Mouse (Mus musculus) large intestine, adult 2 months (tissue): ENCODE results near the gene Il10. TPM values are rescaled to one million over a fixed set of nuclear protein-coding genes. Genes with fewer than 3 reads are reported as not detected.
A peak's percentile ranks its signal among the peaks of the same experiment; 100 is the strongest.
"Not testable (repeated sequence)": the region's sequence is repeated elsewhere in the genome, so short reads cannot be mapped to it uniquely, and the experiment has no call there.

Source experiments
- DNase-seq: peaks from one replicate; pipeline ENCODE4 v3.0.0-alpha.2; 2012; ENCODE audit warnings: low read depth, low spot score
- WGBS: fragments of 180-500 bp; shearing (Covaris S2); methylation state at CpG from one replicate; pipeline ENCODE4 v1.1.7; 2018; 5-methylcytosine and 5-hydroxymethylcytosine counted together
- polyA plus RNA-seq: library from polyadenylated mRNA; depleted of rRNA; stranded (reverse); fragments of >200 nt; gene quantifications from 2 replicates; pipeline ENCODE4 v1.2.3, GENCODE M21; 2012

Il10 gene
- polyA plus RNA-seq, 1 experiment: 0.14 TPM

GRCm38 (mm10) chr1:131015281-131015680 is 4.4 kb upstream of the Il10 start:
- 74% methylated on average over 6 of the region's 6 CpGs for WGBS
- no peak for DNase-seq

- 87% methylated on average over 7 of the region's 7 CpGs for WGBS
- DNase-seq: no peak
These were observed 3.8 kb upstream of the Il10 start for GRCm38 (mm10) chr1:131015879-131016278.

- WGBS: 56% methylated on average over 12 of the region's 12 CpGs
- no peak for DNase-seq
These were observed 1.0 kb downstream of the Il10 start for GRCm38 (mm10) chr1:131020425-131021310.

- no peak for DNase-seq
- whole genome bisulfite sequencing: 69% methylated on average over 9 of the region's 9 CpGs
These were observed 1.8 kb downstream of the Il10 start for GRCm38 (mm10) chr1:131021438-131021837.

GRCm38 (mm10) chr1:131021900-131022590 is 2.4 kb downstream of the Il10 start:
- 73% methylated on average over 11 of the region's 11 CpGs for WGBS
- no peak for DNase-seq

GRCm38 (mm10) chr1:131022591-131023249 is 3.1 kb downstream of the Il10 start:
- 58% methylated on average over 5 of the region's 5 CpGs for WGBS
- no peak for DNase-seq

- 77% methylated on average over 4 of the region's 4 CpGs for WGBS
- DNase-seq: not testable (repeated sequence)
These were observed 3.7 kb downstream of the Il10 start for GRCm38 (mm10) chr1:131023250-131023858.

- no peak for DNase-seq
- WGBS: 74% methylated on average over 8 of the region's 8 CpGs
These were observed 5.5 kb downstream of the Il10 start for GRCm38 (mm10) chr1:131024900-131025842.

GRCm38 (mm10) chr1:131025843-131026190 is 6.2 kb downstream of the Il10 start:
- 67% methylated on average over 4 of the region's 4 CpGs for WGBS
- DNase-seq: no peak

GRCm38 (mm10) chr1:131029215-131029614 is 9.6 kb downstream of the Il10 start:
- no peak for DNase-seq
- WGBS: 90% methylated on average over 3 of the region's 3 CpGs

GRCm38 (mm10) chr1:131030261-131030660 is 10.6 kb downstream of the Il10 start:
- DNase-seq: no peak

GRCm38 (mm10) chr1:131031267-131031666 is 11.6 kb downstream of the Il10 start:
- peak; percentile 11 for DNase-seq
- 14% methylated on average over 3 of the region's 3 CpGs for WGBS

More at GRCm38 (mm10) chr1:131030261-131030660, 10.6 kb downstream of the Il10 start:
- 25% methylated on average over 7 of the region's 7 CpGs for WGBS

GRCm38 (mm10) chr1:131038001-131038400 is 18.4 kb downstream of the Il10 start:
- DNase-seq: no peak
- WGBS: 87% methylated on average over 5 of the region's 5 CpGs

- no peak for DNase-seq
- WGBS: 88% methylated on average over 10 of the region's 10 CpGs
These were observed 18.9 kb downstream of the Il10 start for GRCm38 (mm10) chr1:131038415-131039017.

GRCm38 (mm10) chr1:131039479-131039878 is 19.8 kb downstream of the Il10 start:
- WGBS: 61% methylated on average over 5 of the region's 5 CpGs
- peak; percentile 13 for DNase-seq

GRCm38 (mm10) chr1:131042263-131042662 is 22.6 kb downstream of the Il10 start:
- no peak for DNase-seq
- WGBS: 76% methylated on average over 2 of the region's 2 CpGs

- DNase-seq: no peak
- WGBS: 93% methylated on average over 3 of the region's 3 CpGs
These were observed 23.1 kb downstream of the Il10 start for GRCm38 (mm10) chr1:131042721-131043120.

- no peak for DNase-seq
- WGBS: 98% methylated on average over 4 of the region's 4 CpGs
These were observed 24.0 kb downstream of the Il10 start for GRCm38 (mm10) chr1:131043636-131044035.
